Mouse (Mus musculus) heart, adult 2 months (tissue): ENCODE results near the gene Nmnat2. TPM values are rescaled to one million over a fixed set of nuclear protein-coding genes. Genes with fewer than 3 reads are reported as not detected.

ENCODE experiments used
- DNase-seq, 2 experiments: peaks; one replicate each; pipeline ENCODE4 v3.0.0; 2021
- H3K27ac ChIP-seq: fragments of 200-600 bp; 2 replicates; pipeline ENCODE4 v1.8.1; 2022
- H3K27me3 ChIP-seq: fragments of 200-500 bp; 2 replicates; pipeline ENCODE4 v1.6.1; 2012; ENCODE audit warnings: mild to moderate bottlenecking, low read length, inconsistent platforms, mixed read lengths; ENCODE audit not compliant: control insufficient read depth, insufficient read depth
- H3K36me3 ChIP-seq: fragments of 200-500 bp; 2 replicates; pipeline ENCODE4 v1.6.1; 2012; ENCODE audit warnings: low read length, inconsistent platforms; ENCODE audit not compliant: control insufficient read depth, insufficient read depth
- H3K4me1 ChIP-seq: fragments of 200-500 bp; 2 replicates; pipeline ENCODE4 v1.6.1; 2011; ENCODE audit warnings: low read length; ENCODE audit not compliant: control insufficient read depth, insufficient read depth
- H3K4me3 ChIP-seq: fragments of 200-600 bp; 2 replicates; pipeline ENCODE4 v1.8.1; 2022
- H3K79me2 ChIP-seq: fragments of 200-500 bp; replicated peaks from 2 replicates; pipeline ENCODE4 v1.6.1; 2012; ENCODE audit warnings: mild to moderate bottlenecking, inconsistent platforms, low read length, moderate library complexity, mixed read lengths; ENCODE audit not compliant: control insufficient read depth, insufficient read depth
- H3K9ac ChIP-seq: fragments of 200-500 bp; 2 replicates; pipeline ENCODE4 v1.6.1; 2012; ENCODE audit warnings: low read depth, mild to moderate bottlenecking, control low read depth, inconsistent platforms, low read length, mixed read lengths
- CTCF ChIP-seq: fragments of 200-600 bp; IDR thresholded peaks from 2 replicates; pipeline ENCODE4 v1.8.1; 2022; ENCODE audit warnings: antibody characterized with exemption, mild to moderate bottlenecking, moderate library complexity
- EP300 ChIP-seq: fragments of 200-500 bp; IDR thresholded peaks from 2 replicates; pipeline ENCODE4 v1.6.1; 2011; ENCODE audit warnings: low read depth, low read length, control low read depth; ENCODE audit not compliant: insufficient read depth
- POLR2A ChIP-seq: fragments of 200-500 bp; IDR thresholded peaks from 2 replicates; pipeline ENCODE4 v1.6.1; 2011; ENCODE audit warnings: mild to moderate bottlenecking, low read depth, low read length, control low read depth; ENCODE audit not compliant: insufficient read depth
- WGBS: fragments of 180-500 bp; shearing (Covaris S2); methylation state at CpG from one replicate; pipeline ENCODE4 v1.1.7; 2018; 5-methylcytosine and 5-hydroxymethylcytosine counted together
- intact Hi-C: fragments of 180-260 bp; cut with DNase I; formaldehyde crosslinking; loops from one replicate; pipeline ENCODE4 v1.15.1; 2025
- polyA plus RNA-seq: library from polyadenylated mRNA; depleted of rRNA; stranded (reverse); fragments of >200 nt; gene quantifications from 2 replicates; pipeline ENCODE4 v1.2.3, GENCODE M21; 2012
- total RNA-seq, 2 experiments: library from RNA; stranded (reverse); gene quantifications; 2 replicates each; pipeline ENCODE4 v1.2.3; 2021

Gene Nmnat2
- total and polyA plus RNA-seq, 3 experiments = 0.29 to 0.89 (median 0.66) TPM

GRCm38 (mm10) chr1:153059626-153060025 is 104.8 kb downstream of the Nmnat2 start:
- 95% methylated on average over 9 of the region's 9 CpGs for WGBS
- DNase-seq = no peak
- Histone ChIP-seq H3K4me3 (no peak overlapping the region), H3K4me1 (peaks cover 1% of the 10 kb centered on the region), H3K27ac (no peak overlapping the region), H3K27me3 (no peaks in the 10 kb centered on the region), H3K9ac (no peak overlapping the region), H3K36me3 (no peaks in the 10 kb centered on the region), H3K79me2 (no peaks in the 10 kb centered on the region)
- intact Hi-C loops = no loop called here
- TF ChIP-seq CTCF = no peak
- no peak for TF ChIP-seq POLR2A
- TF ChIP-seq EP300 = no peak

- Histone ChIP-seq H3K4me3 (no peak overlapping the region), H3K27ac (no peak overlapping the region), H3K4me1 (peaks cover 8% of the 10 kb centered on the region), H3K27me3 (no peaks in the 10 kb centered on the region), H3K36me3 (no peaks in the 10 kb centered on the region), H3K79me2 (no peaks in the 10 kb centered on the region), H3K9ac (no peak overlapping the region)
- WGBS = 53% methylated on average over 7 of the region's 7 CpGs
- intact Hi-C loops = no loop called here
- DNase-seq = no peak
- TF ChIP-seq EP300 = no peak
Measured at GRCm38 (mm10) chr1:153062547-153062946, 107.8 kb downstream of the Nmnat2 start.

GRCm38 (mm10) chr1:153064784-153065390 is 110.1 kb downstream of the Nmnat2 start:
- H3K36me3 ChIP-seq = no peaks in the 10 kb centered on the region
- intact Hi-C loops = no loop called here
- 68% methylated on average over 9 of the region's 9 CpGs for WGBS
- peaks cover 8% of the 10 kb centered on the region for H3K4me1 ChIP-seq
- no peaks in the 10 kb centered on the region for H3K79me2 ChIP-seq
- H3K4me3 ChIP-seq = no peak overlapping the region
- H3K27ac ChIP-seq = peak overlapping the region; percentile 67
- no peaks in the 10 kb centered on the region for H3K27me3 ChIP-seq
- DNase-seq = peak; percentile 21 to 48
- TF ChIP-seq EP300 = no peak
- TF ChIP-seq CTCF = no peak
- TF ChIP-seq POLR2A = no peak
- H3K9ac ChIP-seq = no peak overlapping the region

GRCm38 (mm10) chr1:153065473-153066386 is 110.9 kb downstream of the Nmnat2 start:
- WGBS = 57% methylated on average over 12 of the region's 12 CpGs
- Histone ChIP-seq H3K4me3 (no peak overlapping the region), H3K79me2 (no peaks in the 10 kb centered on the region), H3K27me3 (no peaks in the 10 kb centered on the region), H3K4me1 (peaks cover 8% of the 10 kb centered on the region), H3K27ac (peak overlapping the region; percentile 67), H3K9ac (peak overlapping the region; percentile 36; the same call in 1 of the 2 replicates), H3K36me3 (no peaks in the 10 kb centered on the region)
- intact Hi-C loops = no loop called here
- no peak for TF ChIP-seq CTCF
- TF ChIP-seq POLR2A = no peak
- peak; percentile 95 for TF ChIP-seq EP300
- DNase-seq = peak; percentile 72 to 83

GRCm38 (mm10) chr1:153066387-153066781 is 111.6 kb downstream of the Nmnat2 start:
- Histone ChIP-seq H3K9ac (no peak overlapping the region), H3K27ac (peak overlapping the region; percentile 67), H3K4me1 (peaks cover 8% of the 10 kb centered on the region), H3K4me3 (no peak overlapping the region), H3K79me2 (no peaks in the 10 kb centered on the region), H3K36me3 (no peaks in the 10 kb centered on the region), H3K27me3 (no peaks in the 10 kb centered on the region)
- intact Hi-C loops = no loop called here
- 85% methylated on average over 4 of the region's 4 CpGs for WGBS
- DNase-seq = no peak
- no peak for TF ChIP-seq EP300
- TF ChIP-seq CTCF = peak; percentile 50

- no peaks in the 10 kb centered on the region for H3K79me2 ChIP-seq
- TF ChIP-seq EP300 = peak; percentile 75; the same call in 1 of the 2 replicates
- 0 out of 2 replicates have a peak, but pooled peaks have one; percentile 29 for TF ChIP-seq POLR2A
- no peak for TF ChIP-seq CTCF
- no peaks in the 10 kb centered on the region; the same call in 1 of the 2 replicates for H3K4me1 ChIP-seq
- H3K9ac ChIP-seq = no peak overlapping the region
- intact Hi-C loops = no loop called here
- H3K27ac ChIP-seq = no peak overlapping the region
- peak; percentile 40 to 58 for DNase-seq
- H3K27me3 ChIP-seq = no peaks in the 10 kb centered on the region
- no peak overlapping the region for H3K4me3 ChIP-seq
- WGBS = 25% methylated on average over 16 of the region's 16 CpGs
- no peaks in the 10 kb centered on the region for H3K36me3 ChIP-seq
Measured at GRCm38 (mm10) chr1:153071563-153071962, 116.8 kb downstream of the Nmnat2 start.
